Mouse (Mus musculus): ENCODE data around the gene Zfp704. TPM values are rescaled to one million over a fixed set of nuclear protein-coding genes. Genes with fewer than 3 reads are reported as not detected.

Gene Zfp704
- polyA plus RNA-seq, 1 experiment from 2014 or later: 9.2 TPM

DNA sequence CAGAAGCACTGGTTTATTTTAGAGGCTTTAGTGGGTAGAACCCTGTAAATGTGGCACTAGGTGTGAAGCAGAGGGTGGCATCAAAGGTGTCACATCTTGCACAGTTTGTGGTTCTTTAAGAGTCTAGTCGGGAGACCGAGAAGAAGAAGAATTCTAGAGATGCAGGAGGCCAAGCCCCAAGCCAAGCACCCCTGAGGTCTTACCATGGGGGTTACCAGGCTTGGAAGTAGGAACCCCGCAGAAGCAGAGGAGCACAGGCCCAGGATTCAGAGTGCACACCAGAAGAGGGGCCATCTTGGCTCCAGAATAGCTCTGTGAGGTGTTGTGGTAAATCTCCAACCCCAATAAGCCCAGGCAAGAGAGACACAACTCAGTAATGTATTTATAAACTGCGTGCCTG is 201.0 kb downstream of the Zfp704 start:
- Histone ChIP-seq H3K4me2 (ENCODE audit: low read length) (no peak overlapping the region), H3K4me1 (ENCODE audit: control insufficient read depth in 2 of 2, insufficient read depth in 2 of 2, low read length in 2 of 2) (peaks cover 16 to 17% of the 10 kb centered on the region in 2 experiments), H3K9me3 (ENCODE audit: control insufficient read depth, low read length) (no peaks in the 10 kb centered on the region), H3K27ac (replicated peaks in 1 of 2; ENCODE audit: control insufficient read depth in 1 of 2, insufficient read depth in 1 of 2, low read depth in 2 of 2, low read length in 2 of 2) (no peak overlapping the region), H3K36me3 (ENCODE audit: control insufficient read depth, insufficient read depth, low read length) (no peaks in the 10 kb centered on the region), H3K4me3 (ENCODE audit: control insufficient read depth in 1 of 2, insufficient read depth in 1 of 2, low read depth in 1 of 2, low read length in 2 of 2) (no peak overlapping the region), H3K27me3 (ENCODE audit: control insufficient read depth, insufficient read depth, low read length) (no peaks in the 10 kb centered on the region), H3K9ac (ENCODE audit: low read length) (no peak overlapping the region)
- 85% methylated on average over 4 of the region's 4 CpGs for WGBS
- ATAC-seq (ENCODE audit: insufficient number of reproducible peaks, insufficient read depth, low FRiP score, low read depth): no peak

DNA sequence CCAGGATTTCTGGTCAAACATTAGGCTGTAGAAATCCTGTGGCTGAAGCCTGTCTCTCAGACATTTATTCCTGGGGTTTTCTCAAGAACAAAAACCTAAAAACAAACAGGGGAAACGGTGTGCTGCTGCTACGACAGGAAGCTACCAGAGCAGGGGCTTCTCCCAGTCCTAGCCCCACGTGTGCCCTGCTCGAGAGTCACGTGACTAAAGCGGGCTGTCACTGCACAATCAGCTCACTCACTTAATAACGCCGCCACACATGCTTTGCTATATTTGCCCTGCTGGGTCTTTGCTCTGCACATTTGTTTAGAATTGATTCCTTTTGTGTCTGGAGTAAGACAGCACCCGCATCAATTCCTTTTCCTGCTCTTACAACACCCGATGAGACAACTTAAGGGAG is 202.1 kb downstream of the Zfp704 start:
- no peaks in the 10 kb centered on the region for H3K27me3 ChIP-seq (ENCODE audit: control insufficient read depth, insufficient read depth, low read length)
- no peak overlapping the region for H3K27ac ChIP-seq (replicated peaks in 1 of 2; ENCODE audit: control insufficient read depth in 1 of 2, insufficient read depth in 1 of 2, low read depth in 2 of 2, low read length in 2 of 2)
- no peak overlapping the region for H3K4me3 ChIP-seq (ENCODE audit: control insufficient read depth in 1 of 2, insufficient read depth in 1 of 2, low read depth in 1 of 2, low read length in 2 of 2)
- H3K36me3 ChIP-seq (ENCODE audit: control insufficient read depth, insufficient read depth, low read length): no peaks in the 10 kb centered on the region
- WGBS: 72% methylated on average over 10 of the region's 10 CpGs
- no peak for ATAC-seq (ENCODE audit: insufficient number of reproducible peaks, insufficient read depth, low FRiP score, low read depth)
- H3K4me1 ChIP-seq (ENCODE audit: control insufficient read depth in 2 of 2, insufficient read depth in 2 of 2, low read length in 2 of 2): peaks cover 17% of the 10 kb centered on the region in 2 experiments
- no peaks in the 10 kb centered on the region for H3K9me3 ChIP-seq (ENCODE audit: control insufficient read depth, low read length)
- no peak overlapping the region for H3K9ac ChIP-seq (ENCODE audit: low read length)
- no peak overlapping the region for H3K4me2 ChIP-seq (ENCODE audit: low read length)

DNA sequence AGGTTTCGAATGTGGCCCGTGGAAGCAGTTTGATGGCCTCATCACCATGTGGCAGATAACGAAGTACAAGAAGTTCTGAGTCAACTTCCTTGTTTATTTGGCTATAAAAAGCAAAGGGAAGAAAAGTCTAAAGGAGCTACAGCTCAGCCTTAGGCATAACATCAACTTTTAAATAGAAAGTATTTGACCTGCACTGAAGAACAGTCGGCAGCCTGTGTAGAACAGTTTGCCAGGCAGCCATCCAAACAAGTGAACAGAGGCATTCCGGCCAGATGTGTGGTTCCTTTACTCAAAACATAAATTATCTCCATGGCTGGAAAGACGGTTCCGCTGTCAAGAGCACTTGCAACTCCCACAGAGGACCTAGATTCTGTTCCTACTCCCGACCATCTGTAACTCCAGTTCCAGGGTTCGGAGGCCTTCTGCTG is 202.8 kb downstream of the Zfp704 start:
- Histone ChIP-seq H3K9ac (ENCODE audit: low read length) (no peak overlapping the region), H3K27ac (replicated peaks in 1 of 2; ENCODE audit: control insufficient read depth in 1 of 2, insufficient read depth in 1 of 2, low read depth in 2 of 2, low read length in 2 of 2) (0 out of 4 replicates have a peak overlapping the region, but pooled peaks of 1 of the 2 experiments have one; percentile 17), H3K9me3 (ENCODE audit: control insufficient read depth, low read length) (no peaks in the 10 kb centered on the region), H3K4me2 (ENCODE audit: low read length) (no peak overlapping the region), H3K4me1 (ENCODE audit: control insufficient read depth in 2 of 2, insufficient read depth in 2 of 2, low read length in 2 of 2) (peaks cover 17 to 20% of the 10 kb centered on the region in 2 experiments), H3K36me3 (ENCODE audit: control insufficient read depth, insufficient read depth, low read length) (no peaks in the 10 kb centered on the region), H3K4me3 (ENCODE audit: control insufficient read depth in 1 of 2, insufficient read depth in 1 of 2, low read depth in 1 of 2, low read length in 2 of 2) (no peak overlapping the region), H3K27me3 (ENCODE audit: control insufficient read depth, insufficient read depth, low read length) (no peaks in the 10 kb centered on the region)
- 65% methylated on average over 9 of the region's 9 CpGs for WGBS
- ATAC-seq (ENCODE audit: insufficient number of reproducible peaks, insufficient read depth, low FRiP score, low read depth): no peak

DNA sequence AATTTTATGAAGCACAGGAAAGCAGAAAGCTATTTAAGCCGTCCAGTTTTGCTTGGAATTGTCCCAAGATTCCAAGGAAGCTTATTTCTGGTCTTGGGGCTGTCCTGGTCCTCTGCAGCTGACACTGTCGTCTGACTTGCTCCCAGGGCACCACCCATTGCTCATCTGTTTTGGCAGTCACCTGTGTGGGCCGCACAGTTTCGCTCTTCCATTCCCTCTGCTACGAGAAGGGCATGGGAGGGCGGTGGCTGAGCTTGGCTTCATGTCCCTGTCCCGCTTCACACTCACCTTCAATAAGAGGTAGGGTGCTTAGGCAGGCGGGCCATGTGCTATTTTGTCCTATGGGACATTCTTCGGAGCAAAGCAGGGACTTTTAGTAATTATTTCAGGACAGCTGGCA is 204.5 kb downstream of the Zfp704 start:
- Histone ChIP-seq H3K4me2 (ENCODE audit: low read length) (no peak overlapping the region), H3K4me3 (ENCODE audit: control insufficient read depth in 1 of 2, insufficient read depth in 1 of 2, low read depth in 1 of 2, low read length in 2 of 2) (no peak overlapping the region), H3K9ac (ENCODE audit: low read length) (no peak overlapping the region), H3K36me3 (ENCODE audit: control insufficient read depth, insufficient read depth, low read length) (no peaks in the 10 kb centered on the region), H3K27ac (replicated peaks in 1 of 2; ENCODE audit: control insufficient read depth in 1 of 2, insufficient read depth in 1 of 2, low read depth in 2 of 2, low read length in 2 of 2) (no peak overlapping the region), H3K9me3 (ENCODE audit: control insufficient read depth, low read length) (no peaks in the 10 kb centered on the region), H3K27me3 (ENCODE audit: control insufficient read depth, insufficient read depth, low read length) (no peaks in the 10 kb centered on the region), H3K4me1 (ENCODE audit: control insufficient read depth in 2 of 2, insufficient read depth in 2 of 2, low read length in 2 of 2) (peaks cover 30 to 31% of the 10 kb centered on the region in 2 experiments)
- no peak for ATAC-seq (ENCODE audit: insufficient number of reproducible peaks, insufficient read depth, low FRiP score, low read depth)
- WGBS: 62% methylated on average over 9 of the region's 9 CpGs

GRCm38 (mm10) chr3:9403255-9404050 is 206.4 kb downstream of the Zfp704 start:
- Histone ChIP-seq H3K27ac (replicated peaks in 1 of 2; ENCODE audit: control insufficient read depth in 1 of 2, insufficient read depth in 1 of 2, low read depth in 2 of 2, low read length in 2 of 2) (peak overlapping the region in 1 of 2 experiments; percentile 43; a peak in 1 of 4 replicates), H3K27me3 (ENCODE audit: control insufficient read depth, insufficient read depth, low read length) (no peaks in the 10 kb centered on the region), H3K4me2 (ENCODE audit: low read length) (no peak overlapping the region), H3K4me1 (ENCODE audit: control insufficient read depth in 2 of 2, insufficient read depth in 2 of 2, low read length in 2 of 2) (peaks cover 34 to 37% of the 10 kb centered on the region in 2 experiments), H3K9me3 (ENCODE audit: control insufficient read depth, low read length) (no peaks in the 10 kb centered on the region), H3K4me3 (ENCODE audit: control insufficient read depth in 1 of 2, insufficient read depth in 1 of 2, low read depth in 1 of 2, low read length in 2 of 2) (no peak overlapping the region), H3K36me3 (ENCODE audit: control insufficient read depth, insufficient read depth, low read length) (no peaks in the 10 kb centered on the region), H3K9ac (ENCODE audit: low read length) (no peak overlapping the region)
- WGBS: 66% methylated on average over 5 of the region's 5 CpGs
- ATAC-seq (ENCODE audit: insufficient number of reproducible peaks, insufficient read depth, low FRiP score, low read depth): no peak

DNA sequence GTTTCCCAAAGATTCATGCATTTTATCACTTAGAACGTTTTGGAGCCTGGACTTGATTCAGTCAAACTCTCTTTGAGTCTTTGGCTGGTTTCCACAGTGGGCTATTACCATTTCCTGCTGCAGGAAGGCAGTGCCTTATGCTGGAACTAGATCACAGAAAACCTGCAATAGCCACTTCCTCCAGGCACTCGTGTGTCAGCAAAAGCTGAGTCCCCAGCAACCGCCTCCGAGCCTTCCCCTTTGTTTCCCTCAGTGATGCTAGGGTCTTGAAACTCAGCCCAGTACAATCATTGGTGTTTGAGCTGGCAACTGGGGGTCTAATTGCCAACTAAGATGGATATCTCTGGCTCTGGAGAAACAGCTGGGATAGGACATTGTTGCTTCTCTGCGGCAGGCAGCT is 207.0 kb downstream of the Zfp704 start:
- Histone ChIP-seq H3K36me3 (ENCODE audit: control insufficient read depth, insufficient read depth, low read length) (no peaks in the 10 kb centered on the region), H3K4me2 (ENCODE audit: low read length) (no peak overlapping the region), H3K4me3 (ENCODE audit: control insufficient read depth in 1 of 2, insufficient read depth in 1 of 2, low read depth in 1 of 2, low read length in 2 of 2) (no peak overlapping the region), H3K9me3 (ENCODE audit: control insufficient read depth, low read length) (no peaks in the 10 kb centered on the region), H3K27me3 (ENCODE audit: control insufficient read depth, insufficient read depth, low read length) (no peaks in the 10 kb centered on the region), H3K27ac (replicated peaks in 1 of 2; ENCODE audit: control insufficient read depth in 1 of 2, insufficient read depth in 1 of 2, low read depth in 2 of 2, low read length in 2 of 2) (peak overlapping the region in 1 of 2 experiments; percentile 43; a peak in 1 of 4 replicates), H3K9ac (ENCODE audit: low read length) (no peak overlapping the region), H3K4me1 (ENCODE audit: control insufficient read depth in 2 of 2, insufficient read depth in 2 of 2, low read length in 2 of 2) (peaks cover 32 to 43% of the 10 kb centered on the region in 2 experiments)
- 57% methylated on average over 5 of the region's 5 CpGs for WGBS
- ATAC-seq (ENCODE audit: insufficient number of reproducible peaks, insufficient read depth, low FRiP score, low read depth): no peak

GRCm38 (mm10) chr3:9402345-9402744 is 207.5 kb downstream of the Zfp704 start:
- ATAC-seq (ENCODE audit: insufficient number of reproducible peaks, insufficient read depth, low FRiP score, low read depth): no peak
- peaks cover 30 to 43% of the 10 kb centered on the region in 2 experiments for H3K4me1 ChIP-seq (ENCODE audit: control insufficient read depth in 2 of 2, insufficient read depth in 2 of 2, low read length in 2 of 2)
- H3K4me3 ChIP-seq (ENCODE audit: control insufficient read depth in 1 of 2, insufficient read depth in 1 of 2, low read depth in 1 of 2, low read length in 2 of 2): no peak overlapping the region
- WGBS: 72% methylated on average over 5 of the region's 5 CpGs
- no peak overlapping the region for H3K9ac ChIP-seq (ENCODE audit: low read length)
- H3K4me2 ChIP-seq (ENCODE audit: low read length): no peak overlapping the region
- H3K27ac ChIP-seq (replicated peaks in 1 of 2; ENCODE audit: control insufficient read depth in 1 of 2, insufficient read depth in 1 of 2, low read depth in 2 of 2, low read length in 2 of 2): no peak overlapping the region; a peak in 1 of 4 replicates
- no peaks in the 10 kb centered on the region for H3K36me3 ChIP-seq (ENCODE audit: control insufficient read depth, insufficient read depth, low read length)
- no peaks in the 10 kb centered on the region for H3K27me3 ChIP-seq (ENCODE audit: control insufficient read depth, insufficient read depth, low read length)
- H3K9me3 ChIP-seq (ENCODE audit: control insufficient read depth, low read length): no peaks in the 10 kb centered on the region

Measured in heart, embryonic 14.5 days (tissue).